Mouse (Mus musculus): ENCODE measurements around the gene Grip2. TPM values are rescaled to one million over a fixed set of nuclear protein-coding genes. Genes with fewer than 3 reads are reported as not detected.

Grip2 gene
- polyA plus RNA-seq, 1 experiment from 2014 or later: 0.45 TPM

Other genes starting within 250 kb of the Grip2 start
- gene Slc6a6, start 143.2 kb downstream of the Grip2 start, polyA plus RNA-seq (2015; fragmentation: Nextera tagmentation; extraction: Ambion mirVana): 78.0 and 87.9 TPM in 2 replicates
- 25.0 and 32.6 TPM in 2 replicates for gene Ccdc174, start 50.8 kb upstream of the Grip2 start, polyA plus RNA-seq (2015; fragmentation: Nextera tagmentation; extraction: Ambion mirVana)
- 0.09 and 0.13 TPM in 2 replicates for gene 4930590J08Rik, start 75.6 kb upstream of the Grip2 start, polyA plus RNA-seq (2015; fragmentation: Nextera tagmentation; extraction: Ambion mirVana)
- 6.7 and 7.0 TPM in 2 replicates for gene Fgd5, start 151.6 kb upstream of the Grip2 start, polyA plus RNA-seq (2015; fragmentation: Nextera tagmentation; extraction: Ambion mirVana)